ENCODE assay signal across 8 mouse cellular contexts in genomic region chr8:76902205-76903078, GRCm38 (mm10). TPM values are rescaled to one million over a fixed set of nuclear protein-coding genes. Genes with fewer than 3 reads are reported as not detected.
A peak's percentile ranks its signal among the peaks of the same experiment; 100 is the strongest.
DNase-seq lines count a peak whose midpoint lies in the region; ATAC-seq lines count a peak whose summit lies in the region.

No protein-coding gene starts in this region.

- no peaks in the 10 kb centered on the region for H3K36me3 ChIP-seq in kidney, embryonic 15.5 days
- no peaks in the 10 kb centered on the region for H3K36me3 ChIP-seq in heart, embryonic 16.5 days (ENCODE audit: control insufficient read depth, insufficient read depth)
- H3K36me3 ChIP-seq in midbrain, embryonic 10.5 days = no peaks in the 10 kb centered on the region

- H3K4me3 ChIP-seq in kidney, embryonic 15.5 days (replicated peaks) = peak overlapping the region; percentile 68
- H3K4me3 ChIP-seq in heart, embryonic 16.5 days (ENCODE audit: low read length) = peak overlapping the region; percentile 86
- H3K4me3 ChIP-seq in midbrain, embryonic 10.5 days = peak overlapping the region; percentile 76

- H3K9me3 ChIP-seq in kidney, embryonic 15.5 days (replicated peaks) = no peaks in the 10 kb centered on the region
- H3K9me3 ChIP-seq in heart, embryonic 16.5 days (replicated peaks; ENCODE audit: control insufficient read depth, low read length) = no peaks in the 10 kb centered on the region
- no peaks in the 10 kb centered on the region for H3K9me3 ChIP-seq in midbrain, embryonic 10.5 days (replicated peaks)

- ATAC-seq in kidney, embryonic 15.5 days (replicated peaks; ENCODE audit: low FRiP score) = no peak; the same call in 1 of the 2 replicates
- no peak for ATAC-seq in heart, embryonic 16.5 days (replicated peaks; ENCODE audit: extremely low read depth, insufficient read depth, low FRiP score)

- no peak for DNase-seq in kidney, postnatal 25 days
- peak; percentile 18 for DNase-seq in brain, adult 2 months (ENCODE audit: low read depth, low spot score)
- no peak for DNase-seq in midbrain, embryonic 10.5 days (ENCODE audit: low spot score)
- DNase-seq in layer of hippocampus, postnatal 10 days (ENCODE audit: low spot score in 2 of 2) = no peak
- no peak for DNase-seq in ovary, postnatal 14 days (ENCODE audit: low spot score)
- DNase-seq in natural killer cell, adult 2 months (ENCODE audit: low spot score in 2 of 2) = no peak

- no peak overlapping the region for H3K27ac ChIP-seq in kidney, embryonic 15.5 days
- peak overlapping the region; percentile 52 for H3K27ac ChIP-seq in heart, embryonic 16.5 days (ENCODE audit: low read length)
- peak overlapping the region; percentile 67 for H3K27ac ChIP-seq in midbrain, embryonic 10.5 days (replicated peaks)

- WGBS in kidney, embryonic 15.5 days = under 1% methylated on average over 35 of the region's 35 CpGs
- WGBS in heart, embryonic 16.5 days = 2% methylated on average over 34 of the region's 35 CpGs
- WGBS in midbrain, embryonic 10.5 days = under 1% methylated on average over 30 of the region's 35 CpGs

- peaks cover 55% of the 10 kb centered on the region for H3K27me3 ChIP-seq in kidney, embryonic 15.5 days
- no peaks in the 10 kb centered on the region; the same call in 1 of the 2 replicates for H3K27me3 ChIP-seq in heart, embryonic 16.5 days (ENCODE audit: control insufficient read depth, insufficient read depth, low read length)
- H3K27me3 ChIP-seq in midbrain, embryonic 10.5 days (ENCODE audit: low read depth, poor library complexity, severe bottlenecking) = peaks cover 71% of the 10 kb centered on the region

- peak overlapping the region; percentile 36; the same call in 1 of the 2 replicates for H3K9ac ChIP-seq in kidney, embryonic 15.5 days
- peak overlapping the region; percentile 83 for H3K9ac ChIP-seq in heart, embryonic 16.5 days (ENCODE audit: low read length)

- peaks cover 36% of the 10 kb centered on the region for H3K4me1 ChIP-seq in kidney, embryonic 15.5 days
- peaks cover 9% of the 10 kb centered on the region; the same call in 1 of the 2 replicates for H3K4me1 ChIP-seq in heart, embryonic 16.5 days (ENCODE audit: control insufficient read depth, insufficient read depth, low read length)
- H3K4me1 ChIP-seq in midbrain, embryonic 10.5 days = peaks cover 38% of the 10 kb centered on the region

- peak overlapping the region; percentile 95 for H3K4me2 ChIP-seq in kidney, embryonic 15.5 days
- peak overlapping the region; percentile 99 for H3K4me2 ChIP-seq in heart, embryonic 16.5 days (ENCODE audit: low read depth, low read length)

RNA-seq across cellular contexts. Expression of gene Nr3c2, which starts 3.2 kb away (rescaled TPM):
- 3.7 and 5.1 TPM in 2 replicates for polyA plus RNA-seq in kidney, embryonic 15.5 days (2015; fragmentation: Nextera tagmentation; extraction: Ambion mirVana)
- polyA plus RNA-seq in heart, embryonic 16.5 days (2015; fragmentation: Nextera tagmentation; extraction: Ambion mirVana) = 4.7 and 6.5 TPM in 2 replicates
- polyA plus RNA-seq in midbrain, embryonic 10.5 days (2016; fragmentation: Nextera tagmentation; extraction: Ambion mirVana) = 0.26 and 0.30 TPM in 2 replicates
- total RNA-seq in layer of hippocampus, postnatal 10 days (2021) = 100 to 1,000 TPM in 1 of 2 experiments, 10 to 100 TPM in 1; 99.2 to 107 TPM
